Mouse (Mus musculus) brown adipose tissue, adult 24 weeks (tissue): ENCODE data around the gene Dnm1. TPM values are rescaled to one million over a fixed set of nuclear protein-coding genes. Genes with fewer than 3 reads are reported as not detected.
A peak's percentile ranks its signal among the peaks of the same experiment; 100 is the strongest.
"Not testable (repeated sequence)": the region's sequence is repeated elsewhere in the genome, so short reads cannot be mapped to it uniquely, and the experiment has no call there.

Experiments
- H3K27ac ChIP-seq: fragments of 200-500 bp; replicated peaks from 2 replicates; pipeline ENCODE4 v1.5.1; 2012; ENCODE audit warnings: low read depth, mild to moderate bottlenecking, low read length
- H3K4me1 ChIP-seq: fragments of 200-500 bp; 2 replicates; pipeline ENCODE4 v1.6.1; 2012; ENCODE audit warnings: low read length, mixed read lengths; ENCODE audit not compliant: control insufficient read depth, insufficient read depth, insufficient read length
- H3K4me3 ChIP-seq: fragments of 200-500 bp; 2 replicates; pipeline ENCODE4 v1.5.1; 2012; ENCODE audit warnings: low read depth, mild to moderate bottlenecking, low read length, moderate library complexity; ENCODE audit not compliant: insufficient read depth
- polyA plus RNA-seq: library from polyadenylated mRNA; stranded (reverse); fragments of >200 nt; gene quantifications from 2 replicates; pipeline ENCODE4 v1.2.4, GENCODE M21; 2012; ENCODE audit not compliant: missing spikeins, insufficient read depth, insufficient read length

The Dnm1 gene
- polyA plus RNA-seq, 1 experiment, result 7.4 TPM

GRCm38 (mm10) chr2:32302952-32303351 is 50.2 kb downstream of the Dnm1 start:
- H3K4me1 ChIP-seq, result no peaks in the 10 kb centered on the region
- H3K27ac ChIP-seq, result no peak overlapping the region
- H3K4me3 ChIP-seq, result no peak overlapping the region

- H3K4me1 ChIP-seq, result no peaks in the 10 kb centered on the region
- no peak overlapping the region for H3K4me3 ChIP-seq
- no peak overlapping the region for H3K27ac ChIP-seq
Observed at GRCm38 (mm10) chr2:32299469-32299868, 53.7 kb downstream of the Dnm1 start.

- H3K4me3 ChIP-seq, H3K4me1 ChIP-seq: not testable (repeated sequence)
Observed at GRCm38 (mm10) chr2:32295842-32296241, 57.3 kb downstream of the Dnm1 start.

GRCm38 (mm10) chr2:32295285-32295684 is 57.9 kb downstream of the Dnm1 start:
- no peak overlapping the region for H3K4me3 ChIP-seq

More at GRCm38 (mm10) chr2:32295842-32296241, 57.3 kb downstream of the Dnm1 start:
- not testable (repeated sequence) for H3K27ac ChIP-seq

GRCm38 (mm10) chr2:32294348-32294747 is 58.8 kb downstream of the Dnm1 start:
- Histone ChIP-seq H3K4me1 (peaks cover under 1% of the 10 kb centered on the region), H3K4me3 (no peak overlapping the region), H3K27ac (no peak overlapping the region)

More at GRCm38 (mm10) chr2:32295285-32295684, 57.9 kb downstream of the Dnm1 start:
- H3K4me1 ChIP-seq, result no peaks in the 10 kb centered on the region; the same call in 1 of the 2 replicates
- no peak overlapping the region for H3K27ac ChIP-seq

GRCm38 (mm10) chr2:32289578-32289977 is 63.6 kb downstream of the Dnm1 start:
- Histone ChIP-seq H3K4me1 (peaks cover 7% of the 10 kb centered on the region), H3K4me3 (peak overlapping the region; percentile 72), H3K27ac (no peak overlapping the region)

- Histone ChIP-seq H3K4me3 (peak overlapping the region; percentile 72), H3K27ac (peak overlapping the region; percentile 63), H3K4me1 (peaks cover 7% of the 10 kb centered on the region)
Observed at GRCm38 (mm10) chr2:32288371-32288931, 64.7 kb downstream of the Dnm1 start.

- H3K4me3 ChIP-seq, result peak within 1 kb of the TSS; percentile 75
- peak within 1 kb of the TSS; percentile 63 for H3K27ac ChIP-seq
- H3K4me1 ChIP-seq, result peaks cover 7% of the 10 kb centered on the region
Observed at GRCm38 (mm10) chr2:32287923-32288367, 65.2 kb downstream of the Dnm1 start, which contains the start of gene Swi5. Gene Swi5 (minus strand): TSS chr2:32288075.

GRCm38 (mm10) chr2:32287334-32287840 is 65.8 kb downstream of the Dnm1 start, which contains the start of gene Golga2:
Gene Golga2 (plus strand): TSS chr2:32287384.
- H3K27ac ChIP-seq, result peak within 1 kb of the TSS; percentile 63
- peaks cover 7% of the 10 kb centered on the region for H3K4me1 ChIP-seq
- peak within 1 kb of the TSS; percentile 75 for H3K4me3 ChIP-seq

GRCm38 (mm10) chr2:32283986-32284385 is 69.2 kb downstream of the Dnm1 start:
- H3K4me3 ChIP-seq, result no peak overlapping the region
- H3K4me1 ChIP-seq, result peaks cover 3% of the 10 kb centered on the region; the same call in 1 of the 2 replicates
- no peak overlapping the region for H3K27ac ChIP-seq

GRCm38 (mm10) chr2:32282727-32283126 is 70.4 kb downstream of the Dnm1 start:
- no peak overlapping the region for H3K4me3 ChIP-seq
- peaks cover 3% of the 10 kb centered on the region; the same call in 1 of the 2 replicates for H3K4me1 ChIP-seq
- peak overlapping the region; percentile 81 for H3K27ac ChIP-seq

- Histone ChIP-seq H3K4me1 (peaks cover 3% of the 10 kb centered on the region; the same call in 1 of the 2 replicates), H3K27ac (peak overlapping the region; percentile 81), H3K4me3 (no peak overlapping the region)
Observed at GRCm38 (mm10) chr2:32282289-32282688, 70.8 kb downstream of the Dnm1 start.

- no peak overlapping the region for H3K27ac ChIP-seq
- H3K4me1 ChIP-seq, result no peaks in the 10 kb centered on the region
- H3K4me3 ChIP-seq, result no peak overlapping the region
Observed at GRCm38 (mm10) chr2:32275823-32276222, 77.3 kb downstream of the Dnm1 start.

GRCm38 (mm10) chr2:32260635-32261034 is 92.5 kb downstream of the Dnm1 start:
- Histone ChIP-seq H3K4me1 (peaks cover 5% of the 10 kb centered on the region), H3K27ac (no peak overlapping the region), H3K4me3 (no peak overlapping the region)

- H3K4me1 ChIP-seq, result peaks cover 5% of the 10 kb centered on the region
- H3K27ac ChIP-seq, result peak within 1 kb of the TSS; percentile 84
- H3K4me3 ChIP-seq, result peak within 1 kb of the TSS; percentile 96
Observed at GRCm38 (mm10) chr2:32259657-32260417, 93.3 kb downstream of the Dnm1 start, which contains the start of gene Uck1. Gene Uck1 (minus strand): TSS chr2:32260159.
